Mouse (Mus musculus): ENCODE data around the gene Bcas3. TPM values are rescaled to one million over a fixed set of nuclear protein-coding genes. Genes with fewer than 3 reads are reported as not detected.
"Not testable (repeated sequence)": the region's sequence is repeated elsewhere in the genome, so short reads cannot be mapped to it uniquely, and the experiment has no call there.

Gene Bcas3
- total and polyA plus RNA-seq, 2 experiments from 2014 or later: 29.3 to 31.6 TPM

GRCm38 (mm10) chr11:85502031-85502430 lies 149.1 kb downstream of the Bcas3 start:
- Histone ChIP-seq H3K9me3 (ENCODE audit: low read length) (no peaks in the 10 kb centered on the region), H3K4me1 (ENCODE audit: insufficient read depth) (no peaks in the 10 kb centered on the region), H3K9ac (no peak overlapping the region), H3K4me2 (ENCODE audit: low read depth) (no peak overlapping the region), H3K27me3 (ENCODE audit: insufficient read depth, low read length) (no peaks in the 10 kb centered on the region), H3K36me3 (ENCODE audit: insufficient read depth) (no peaks in the 10 kb centered on the region), H3K27ac (ENCODE audit: low read depth, low read length) (no peak overlapping the region), H3K4me3 (ENCODE audit: low read depth, low read length) (no peak overlapping the region)
- DNase-seq (no peak), ATAC-seq (no peak)
- WGBS: 73% methylated on average over 3 of the region's 3 CpGs
- TF ChIP-seq CTCF (IDR thresholded peaks at IDR 0.05; ENCODE audit: low read depth): no peak

- not testable (repeated sequence) for H3K27ac ChIP-seq (ENCODE audit: low read depth, low read length); H3K4me2 ChIP-seq (ENCODE audit: low read depth); H3K9me3 ChIP-seq (ENCODE audit: low read length); H3K4me3 ChIP-seq (ENCODE audit: low read depth, low read length); H3K9ac ChIP-seq; H3K4me1 ChIP-seq (ENCODE audit: insufficient read depth); H3K36me3 ChIP-seq (ENCODE audit: insufficient read depth); DNase-seq; H3K27me3 ChIP-seq (ENCODE audit: insufficient read depth, low read length); ATAC-seq
- WGBS: 61% methylated on average over 4 of the region's 4 CpGs
These were observed 151.8 kb downstream of the Bcas3 start for GRCm38 (mm10) chr11:85504812-85505211.

GRCm38 (mm10) chr11:85505811-85506210 lies 152.8 kb downstream of the Bcas3 start:
- H3K9me3 ChIP-seq (ENCODE audit: low read length): no peaks in the 10 kb centered on the region
- 89% methylated on average over 4 of the region's 4 CpGs for WGBS

GRCm38 (mm10) chr11:85509334-85509733 lies 156.4 kb downstream of the Bcas3 start:
- Histone ChIP-seq H3K4me1 (ENCODE audit: insufficient read depth) (no peaks in the 10 kb centered on the region), H3K36me3 (ENCODE audit: insufficient read depth) (no peaks in the 10 kb centered on the region), H3K4me3 (ENCODE audit: low read depth, low read length) (no peak overlapping the region), H3K4me2 (ENCODE audit: low read depth) (no peak overlapping the region), H3K27me3 (ENCODE audit: insufficient read depth, low read length) (no peaks in the 10 kb centered on the region), H3K9me3 (ENCODE audit: low read length) (no peaks in the 10 kb centered on the region), H3K27ac (ENCODE audit: low read depth, low read length) (no peak overlapping the region), H3K9ac (no peak overlapping the region)
- DNase-seq (no peak), ATAC-seq (no peak)
- no peak for TF ChIP-seq CTCF (IDR thresholded peaks at IDR 0.05; ENCODE audit: low read depth)
- WGBS: 79% methylated on average over 12 of the region's 12 CpGs

More at GRCm38 (mm10) chr11:85505811-85506210, 152.8 kb downstream of the Bcas3 start:
- no peak for TF ChIP-seq CTCF (IDR thresholded peaks at IDR 0.05; ENCODE audit: low read depth)
- Histone ChIP-seq H3K4me2 (ENCODE audit: low read depth) (no peak overlapping the region), H3K4me1 (ENCODE audit: insufficient read depth) (no peaks in the 10 kb centered on the region), H3K4me3 (ENCODE audit: low read depth, low read length) (no peak overlapping the region), H3K27ac (ENCODE audit: low read depth, low read length) (no peak overlapping the region), H3K27me3 (ENCODE audit: insufficient read depth, low read length) (no peaks in the 10 kb centered on the region), H3K36me3 (ENCODE audit: insufficient read depth) (no peaks in the 10 kb centered on the region), H3K9ac (no peak overlapping the region)
- DNase-seq: no peak
- ATAC-seq: no peak

GRCm38 (mm10) chr11:85511270-85511904 lies 158.4 kb downstream of the Bcas3 start:
- ATAC-seq (no peak), DNase-seq (no peak)
- H3K4me2 ChIP-seq (ENCODE audit: low read depth): no peak overlapping the region
- 81% methylated on average over 9 of the region's 9 CpGs for WGBS
- no peak overlapping the region for H3K27ac ChIP-seq (ENCODE audit: low read depth, low read length)
- no peaks in the 10 kb centered on the region for H3K36me3 ChIP-seq (ENCODE audit: insufficient read depth)
- no peaks in the 10 kb centered on the region for H3K9me3 ChIP-seq (ENCODE audit: low read length)
- no peak for TF ChIP-seq CTCF (IDR thresholded peaks at IDR 0.05; ENCODE audit: low read depth)
- H3K9ac ChIP-seq: no peak overlapping the region
- no peaks in the 10 kb centered on the region for H3K4me1 ChIP-seq (ENCODE audit: insufficient read depth)
- H3K4me3 ChIP-seq (ENCODE audit: low read depth, low read length): no peak overlapping the region
- no peaks in the 10 kb centered on the region for H3K27me3 ChIP-seq (ENCODE audit: insufficient read depth, low read length)

- no peak for TF ChIP-seq CTCF (IDR thresholded peaks at IDR 0.05; ENCODE audit: low read depth)
- WGBS: 89% methylated on average over 7 of the region's 7 CpGs
These were observed 163.8 kb downstream of the Bcas3 start for GRCm38 (mm10) chr11:85516724-85517123.

GRCm38 (mm10) chr11:85518025-85518756 lies 165.2 kb downstream of the Bcas3 start:
- no peak for ATAC-seq
- Histone ChIP-seq H3K27me3 (ENCODE audit: insufficient read depth, low read length) (no peaks in the 10 kb centered on the region; the same call in 1 of the 2 replicates), H3K4me2 (ENCODE audit: low read depth) (no peak overlapping the region), H3K36me3 (ENCODE audit: insufficient read depth) (no peaks in the 10 kb centered on the region), H3K9me3 (ENCODE audit: low read length) (no peaks in the 10 kb centered on the region), H3K4me3 (ENCODE audit: low read depth, low read length) (no peak overlapping the region), H3K27ac (ENCODE audit: low read depth, low read length) (no peak overlapping the region), H3K9ac (no peak overlapping the region), H3K4me1 (ENCODE audit: insufficient read depth) (no peaks in the 10 kb centered on the region)
- TF ChIP-seq CTCF (IDR thresholded peaks at IDR 0.05; ENCODE audit: low read depth): peak; percentile 80
- WGBS: 49% methylated on average over 3 of the region's 3 CpGs
- DNase-seq: peak; percentile 74

More at GRCm38 (mm10) chr11:85516724-85517123, 163.8 kb downstream of the Bcas3 start:
- ATAC-seq (no peak), DNase-seq (no peak)
- no peaks in the 10 kb centered on the region for H3K4me1 ChIP-seq (ENCODE audit: insufficient read depth)
- H3K9ac ChIP-seq: no peak overlapping the region
- no peak overlapping the region for H3K4me2 ChIP-seq (ENCODE audit: low read depth)
- H3K9me3 ChIP-seq (ENCODE audit: low read length): no peaks in the 10 kb centered on the region
- no peak overlapping the region for H3K27ac ChIP-seq (ENCODE audit: low read depth, low read length)
- no peaks in the 10 kb centered on the region for H3K36me3 ChIP-seq (ENCODE audit: insufficient read depth)
- H3K4me3 ChIP-seq (ENCODE audit: low read depth, low read length): no peak overlapping the region
- no peaks in the 10 kb centered on the region; the same call in 1 of the 2 replicates for H3K27me3 ChIP-seq (ENCODE audit: insufficient read depth, low read length)
